In genomic region chr5:139717723-139718122, GRCm38 (mm10) we compare ENCODE assay signal across 8 mouse cellular contexts. TPM values are rescaled to one million over a fixed set of nuclear protein-coding genes. Genes with fewer than 3 reads are reported as not detected.
DNase-seq lines count a peak whose midpoint lies in the region; ATAC-seq and TF ChIP-seq lines count a peak whose summit lies in the region.

No protein-coding gene starts in this region.

- no peak overlapping the region for H3K4me2 ChIP-seq in forebrain, postnatal 0 days (ENCODE audit: low read depth)
- H3K4me2 ChIP-seq in forebrain, embryonic 13.5 days, result no peak overlapping the region

- no peaks in the 10 kb centered on the region for H3K4me1 ChIP-seq in forebrain, postnatal 0 days (ENCODE audit: insufficient read depth)
- peaks cover 7% of the 10 kb centered on the region; the same call in 1 of the 2 replicates for H3K4me1 ChIP-seq in forebrain, embryonic 13.5 days
- H3K4me1 ChIP-seq in G1E (ENCODE audit: insufficient read depth, low read depth, low read length), result peaks cover 21% of the 10 kb centered on the region
- H3K4me1 ChIP-seq in lung, adult 2 months (ENCODE audit: control insufficient read depth, insufficient read depth, low read length), result no peaks in the 10 kb centered on the region

- H3K9ac ChIP-seq in forebrain, postnatal 0 days, result no peak overlapping the region
- no peak overlapping the region for H3K9ac ChIP-seq in forebrain, embryonic 13.5 days

- TF ChIP-seq CTCF in forebrain, postnatal 0 days (IDR thresholded peaks at IDR 0.05; ENCODE audit: low read depth), result peak; percentile 73
- peak; percentile 95 for TF ChIP-seq CTCF in G1E (IDR thresholded peaks at IDR 0.05; ENCODE audit: low read depth, low read length)
- TF ChIP-seq CTCF in lung, adult 2 months (IDR thresholded peaks at IDR 0.05; ENCODE audit: insufficient read depth, low read length), result peak; percentile 99

- H3K36me3 ChIP-seq in forebrain, postnatal 0 days (ENCODE audit: insufficient read depth), result no peaks in the 10 kb centered on the region
- H3K36me3 ChIP-seq in forebrain, embryonic 13.5 days (ENCODE audit: poor library complexity, severe bottlenecking), result no peaks in the 10 kb centered on the region
- peaks cover 88% of the 10 kb centered on the region for H3K36me3 ChIP-seq in G1E (replicated peaks)

- no peak overlapping the region for H3K27ac ChIP-seq in forebrain, postnatal 0 days (ENCODE audit: low read depth, low read length)
- H3K27ac ChIP-seq in forebrain, embryonic 13.5 days, result no peak overlapping the region

- WGBS in forebrain, postnatal 0 days, result 95% methylated on average over 2 of the region's 2 CpGs
- 94% methylated on average over 2 of the region's 2 CpGs for WGBS in forebrain, embryonic 13.5 days
- WGBS in lung, adult 2 months, result 95% methylated on average over 2 of the region's 2 CpGs

- H3K9me3 ChIP-seq in forebrain, postnatal 0 days (ENCODE audit: low read length), result no peaks in the 10 kb centered on the region
- no peaks in the 10 kb centered on the region for H3K9me3 ChIP-seq in forebrain, embryonic 13.5 days (replicated peaks)
- H3K9me3 ChIP-seq in G1E (replicated peaks), result no peaks in the 10 kb centered on the region

- no peak for TF ChIP-seq POLR2A in lung, adult 2 months (IDR thresholded peaks at IDR 0.05; ENCODE audit: borderline replicate concordance, extremely low read depth, low read depth, low read length)

- no peak for ATAC-seq in forebrain, postnatal 0 days
- ATAC-seq in forebrain, embryonic 13.5 days, result no peak
- no peak for ATAC-seq in G1E (ENCODE audit: extremely low read depth, insufficient number of reproducible peaks, low FRiP score, poor library complexity, severe bottlenecking)
- ATAC-seq in granulocyte monocyte progenitor cell, adult 5-6 weeks (replicated peaks; ENCODE audit: poor library complexity, severe bottlenecking), result peak; percentile 77

- H3K4me3 ChIP-seq in forebrain, postnatal 0 days (ENCODE audit: low read depth, low read length), result no peak overlapping the region
- no peak overlapping the region for H3K4me3 ChIP-seq in forebrain, embryonic 13.5 days
- H3K4me3 ChIP-seq in G1E (ENCODE audit: low read depth, low read length), result no peak overlapping the region
- H3K4me3 ChIP-seq in lung, adult 2 months (replicated peaks; ENCODE audit: extremely low read depth, low read depth, low read length), result no peak overlapping the region

- peak; percentile 34 for DNase-seq in forebrain, postnatal 0 days
- peak; percentile 62 for DNase-seq in G1E (ENCODE audit: low spot score)
- peak; percentile 68 for DNase-seq in cerebellum, adult 9-10 months
- DNase-seq in kidney, postnatal 14 days, result peak; percentile 78
- peak; percentile 56 for DNase-seq in lung, adult 2 months
- peak; percentile 31 for DNase-seq in right cerebral cortex, postnatal 25 days

- no peaks in the 10 kb centered on the region for H3K27me3 ChIP-seq in forebrain, postnatal 0 days (ENCODE audit: insufficient read depth, low read length)
- H3K27me3 ChIP-seq in forebrain, embryonic 13.5 days, result no peaks in the 10 kb centered on the region
- no peaks in the 10 kb centered on the region for H3K27me3 ChIP-seq in G1E (ENCODE audit: insufficient read depth, low read length)

RNA-seq across cellular contexts. Expression of gene Micall2, which starts 18.4 kb away (rescaled TPM):
- total RNA-seq in forebrain, postnatal 0 days (2014; rRNA removed), result 5.1 and 5.4 TPM in 2 replicates
- 7.1 and 9.9 TPM in 2 replicates for polyA plus RNA-seq in forebrain, postnatal 0 days (2015; fragmentation: Nextera tagmentation; extraction: Ambion mirVana)
- polyA plus RNA-seq in forebrain, embryonic 13.5 days (2015; fragmentation: Nextera tagmentation; extraction: Ambion mirVana), result 3.2 and 4.5 TPM in 2 replicates
- total RNA-seq in G1E (2014; fragmentation: Nextera tagmentation) (12.8 and 21.7 TPM in 2 replicates), G1E (2017) (8.0 and 8.5 TPM in 2 replicates)
- polyA plus RNA-seq in G1E (2012), result 22.4 and 26.3 TPM in 2 replicates
- total RNA-seq in granulocyte monocyte progenitor cell, adult 5-6 weeks (2014; fragmentation: Nextera tagmentation), result 8.3 and 9.7 TPM in 2 replicates
- total RNA-seq in granulocyte monocyte progenitor cell, adult 5-6 weeks (2017), result 2.8 and 3.9 TPM in 2 replicates
- polyA plus RNA-seq in lung, adult 2 months (2012; rRNA removed), result 3.7 and 5.0 TPM in 2 replicates

RNA-seq across cellular contexts. Expression of gene Ints1, which starts 57.8 kb away (rescaled TPM):
- 103 and 119 TPM in 2 replicates for total RNA-seq in forebrain, postnatal 0 days (2014; rRNA removed)
- polyA plus RNA-seq in forebrain, postnatal 0 days (2015; fragmentation: Nextera tagmentation; extraction: Ambion mirVana), result 22.4 TPM in 2 replicates
- polyA plus RNA-seq in forebrain, embryonic 13.5 days (2015; fragmentation: Nextera tagmentation; extraction: Ambion mirVana), result 23.5 and 27.6 TPM in 2 replicates
- 67.6 and 84.0 TPM in 2 replicates for total RNA-seq in G1E (2014; fragmentation: Nextera tagmentation)
- 22.1 and 25.2 TPM in 2 replicates for total RNA-seq in G1E (2017)
- polyA plus RNA-seq in G1E (2012), result 108 and 115 TPM in 2 replicates
- total RNA-seq in granulocyte monocyte progenitor cell, adult 5-6 weeks (2014; fragmentation: Nextera tagmentation), result 85.9 and 93.1 TPM in 2 replicates
- 46.7 and 53.4 TPM in 2 replicates for total RNA-seq in granulocyte monocyte progenitor cell, adult 5-6 weeks (2017)
- polyA plus RNA-seq in lung, adult 2 months (2012; rRNA removed), result 51.0 and 56.4 TPM in 2 replicates
